Mouse (Mus musculus): ENCODE measurements around the gene Sinhcaf. TPM values are rescaled to one million over a fixed set of nuclear protein-coding genes. Genes with fewer than 3 reads are reported as not detected.
"Not testable (repeated sequence)": the region's sequence is repeated elsewhere in the genome, so short reads cannot be mapped to it uniquely, and the experiment has no call there.

Gene Sinhcaf
- polyA plus RNA-seq, 1 experiment from 2014 or later = 31.2 TPM

DNA sequence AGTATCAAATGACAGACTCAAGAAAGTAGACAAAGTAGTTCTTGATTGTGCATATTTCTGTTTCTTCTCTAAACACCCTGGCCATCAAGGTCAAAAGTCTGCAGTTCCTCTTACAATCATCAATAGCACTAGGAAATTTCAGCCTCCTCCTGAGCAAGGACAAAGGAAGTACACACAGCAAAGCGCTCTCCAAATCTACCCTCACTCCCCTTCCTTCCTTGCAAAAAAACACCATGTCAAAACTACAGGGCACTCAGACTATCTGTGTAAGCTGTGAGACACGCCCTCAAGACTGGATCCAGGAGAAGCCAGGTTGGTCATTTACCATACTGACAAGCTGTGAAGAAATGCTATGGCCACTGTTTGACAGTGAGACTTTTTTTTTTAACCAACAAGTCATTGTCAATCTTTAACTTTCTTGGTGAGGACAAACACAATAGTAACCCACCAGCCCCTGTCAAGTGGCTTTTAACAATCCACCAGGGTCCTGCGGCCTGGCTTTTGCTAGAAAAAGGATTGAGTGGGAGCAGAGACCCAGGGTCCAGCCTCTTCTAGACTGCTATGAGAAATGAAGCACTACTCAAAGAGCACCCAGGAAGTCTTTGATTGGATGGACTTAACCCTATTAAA, 11.2 kb downstream of the Sinhcaf start:
- Histone ChIP-seq H3K27me3 (replicated peaks; ENCODE audit: control insufficient read depth, insufficient read depth, low read length) (no peaks in the 10 kb centered on the region), H3K4me2 (ENCODE audit: low read length) (no peak overlapping the region), H3K4me3 (ENCODE audit: low read length) (no peak overlapping the region), H3K27ac (ENCODE audit: low read depth, low read length) (no peak overlapping the region), H3K9me3 (ENCODE audit: control insufficient read depth, low read length) (no peaks in the 10 kb centered on the region), H3K9ac (ENCODE audit: low read depth, low read length) (no peak overlapping the region), H3K4me1 (ENCODE audit: control insufficient read depth, insufficient read depth, low read depth, low read length) (no peaks in the 10 kb centered on the region), H3K36me3 (ENCODE audit: control insufficient read depth, insufficient read depth, low read length) (0 out of 2 replicates have a peak, but pooled peaks cover 2% of the 10 kb centered on the region)
- ATAC-seq = no peak
- 54% methylated on average over 3 of the region's 3 CpGs for WGBS

DNA sequence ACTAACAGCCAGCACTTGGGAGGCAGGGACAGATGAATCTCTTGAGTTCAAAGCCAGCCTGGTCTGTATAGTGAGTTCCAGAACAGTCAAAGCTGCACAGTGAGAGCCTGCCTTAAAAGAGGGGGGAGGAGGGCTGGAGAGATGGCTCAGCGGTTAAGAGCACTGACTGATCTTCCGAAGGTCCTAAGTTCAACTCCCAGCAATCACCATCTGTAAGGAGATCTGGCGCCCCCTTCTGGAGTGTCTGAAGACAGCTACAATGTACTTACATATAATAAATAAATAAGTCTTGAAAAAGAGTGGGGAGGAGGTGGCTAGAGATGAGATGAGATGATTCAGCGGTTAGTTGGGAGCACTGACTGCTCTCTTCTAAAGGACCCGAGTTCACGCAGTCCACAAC, 15.0 kb downstream of the Sinhcaf start:
- H3K4me1 ChIP-seq (ENCODE audit: control insufficient read depth, insufficient read depth, low read depth, low read length) = no peaks in the 10 kb centered on the region
- H3K27me3 ChIP-seq (replicated peaks; ENCODE audit: control insufficient read depth, insufficient read depth, low read length) = no peaks in the 10 kb centered on the region
- no peak overlapping the region for H3K27ac ChIP-seq (ENCODE audit: low read depth, low read length)
- no peaks in the 10 kb centered on the region for H3K9me3 ChIP-seq (ENCODE audit: control insufficient read depth, low read length)
- 90% methylated on average over 6 of the region's 6 CpGs for WGBS
- no peak overlapping the region for H3K4me3 ChIP-seq (ENCODE audit: low read length)
- no peak for ATAC-seq
- H3K4me2 ChIP-seq (ENCODE audit: low read length) = no peak overlapping the region
- H3K36me3 ChIP-seq (ENCODE audit: control insufficient read depth, insufficient read depth, low read length) = peaks cover 4% of the 10 kb centered on the region; the same call in 1 of the 2 replicates
- no peak overlapping the region for H3K9ac ChIP-seq (ENCODE audit: low read depth, low read length)

DNA sequence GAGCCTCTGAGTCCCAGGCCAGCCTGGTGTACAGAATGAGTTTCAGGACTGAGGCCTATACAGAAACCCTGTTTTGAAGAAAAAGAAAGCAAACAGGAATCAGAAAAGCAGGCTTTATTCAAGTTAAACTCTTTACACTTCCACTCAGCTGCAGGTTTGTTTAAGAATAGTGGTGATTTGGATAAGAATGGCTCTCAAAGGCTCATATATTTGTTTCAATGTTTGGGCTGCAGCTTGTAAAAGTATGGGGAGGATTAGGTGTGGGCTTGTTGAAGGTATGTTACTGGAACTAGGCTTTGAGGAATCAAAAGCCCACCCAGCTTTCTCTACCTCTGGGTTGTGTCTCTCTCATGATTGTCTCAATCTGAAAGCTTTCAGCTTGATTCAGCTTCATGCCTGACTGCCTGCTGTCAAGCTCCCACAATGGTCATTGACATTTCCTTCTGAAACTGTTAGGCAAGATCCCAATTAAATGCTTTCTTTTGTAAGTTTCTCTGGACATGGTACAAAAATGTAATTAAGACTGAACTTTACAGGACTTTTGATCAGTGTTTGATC, 27.3 kb downstream of the Sinhcaf start:
- no peak for ATAC-seq

GRCm38 (mm10) chr6:148917672-148918071, 28.6 kb downstream of the Sinhcaf start:
- no peaks in the 10 kb centered on the region for H3K4me1 ChIP-seq (ENCODE audit: control insufficient read depth, insufficient read depth, low read depth, low read length)
- H3K27ac ChIP-seq (ENCODE audit: low read depth, low read length) = no peak overlapping the region
- no peak overlapping the region for H3K9ac ChIP-seq (ENCODE audit: low read depth, low read length)
- no peak overlapping the region for H3K4me2 ChIP-seq (ENCODE audit: low read length)
- no peaks in the 10 kb centered on the region for H3K9me3 ChIP-seq (ENCODE audit: control insufficient read depth, low read length)
- WGBS = 75% methylated on average over 1 of the region's 1 CpGs
- no peaks in the 10 kb centered on the region for H3K27me3 ChIP-seq (replicated peaks; ENCODE audit: control insufficient read depth, insufficient read depth, low read length)
- ATAC-seq = no peak
- H3K36me3 ChIP-seq (ENCODE audit: control insufficient read depth, insufficient read depth, low read length) = no peaks in the 10 kb centered on the region
- H3K4me3 ChIP-seq (ENCODE audit: low read length) = no peak overlapping the region

More for the DNA sequence above, 27.3 kb downstream of the Sinhcaf start:
- no peaks in the 10 kb centered on the region for H3K36me3 ChIP-seq (ENCODE audit: control insufficient read depth, insufficient read depth, low read length)
- no peak overlapping the region for H3K9ac ChIP-seq (ENCODE audit: low read depth, low read length)
- H3K4me1 ChIP-seq (ENCODE audit: control insufficient read depth, insufficient read depth, low read depth, low read length) = no peaks in the 10 kb centered on the region
- H3K9me3 ChIP-seq (ENCODE audit: control insufficient read depth, low read length) = no peaks in the 10 kb centered on the region
- H3K4me2 ChIP-seq (ENCODE audit: low read length) = no peak overlapping the region
- H3K27ac ChIP-seq (ENCODE audit: low read depth, low read length) = no peak overlapping the region
- H3K27me3 ChIP-seq (replicated peaks; ENCODE audit: control insufficient read depth, insufficient read depth, low read length) = no peaks in the 10 kb centered on the region
- H3K4me3 ChIP-seq (ENCODE audit: low read length) = no peak overlapping the region

GRCm38 (mm10) chr6:148916817-148917216, 29.4 kb downstream of the Sinhcaf start:
- Histone ChIP-seq H3K4me2 (ENCODE audit: low read length) (no peak overlapping the region), H3K9me3 (ENCODE audit: control insufficient read depth, low read length) (no peaks in the 10 kb centered on the region), H3K4me3 (ENCODE audit: low read length) (no peak overlapping the region), H3K36me3 (ENCODE audit: control insufficient read depth, insufficient read depth, low read length) (no peaks in the 10 kb centered on the region), H3K4me1 (ENCODE audit: control insufficient read depth, insufficient read depth, low read depth, low read length) (no peaks in the 10 kb centered on the region), H3K9ac (ENCODE audit: low read depth, low read length) (no peak overlapping the region), H3K27me3 (replicated peaks; ENCODE audit: control insufficient read depth, insufficient read depth, low read length) (no peaks in the 10 kb centered on the region), H3K27ac (ENCODE audit: low read depth, low read length) (no peak overlapping the region)
- WGBS = 41% methylated on average over 3 of the region's 3 CpGs
- ATAC-seq = no peak

DNA sequence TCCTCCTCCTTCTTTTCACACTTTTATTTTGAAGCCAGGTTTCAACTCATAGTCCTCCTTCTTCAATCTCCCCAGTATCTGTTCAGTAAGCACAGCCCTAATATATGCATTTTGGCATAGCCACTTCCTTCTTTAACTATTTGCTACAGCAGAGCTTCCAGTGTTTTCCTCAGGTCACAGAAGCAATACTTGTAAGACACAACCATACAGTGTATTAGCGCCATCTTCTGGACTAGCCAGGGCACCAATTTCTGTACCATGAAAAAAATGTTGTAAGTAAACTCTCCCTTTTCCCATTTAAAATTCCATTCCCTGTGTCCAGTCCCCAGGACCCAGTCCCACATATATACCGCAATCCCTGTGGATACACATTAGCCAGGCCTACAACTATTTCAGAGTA, 32.3 kb downstream of the Sinhcaf start:
- 11% methylated on average over 2 of the region's 2 CpGs for WGBS
- Histone ChIP-seq H3K36me3 (ENCODE audit: control insufficient read depth, insufficient read depth, low read length) (no peaks in the 10 kb centered on the region), H3K4me2 (ENCODE audit: low read length) (no peak overlapping the region), H3K4me3 (ENCODE audit: low read length) (no peak overlapping the region), H3K9ac (ENCODE audit: low read depth, low read length) (no peak overlapping the region), H3K27ac (ENCODE audit: low read depth, low read length) (no peak overlapping the region), H3K4me1 (ENCODE audit: control insufficient read depth, insufficient read depth, low read depth, low read length) (no peaks in the 10 kb centered on the region), H3K27me3 (replicated peaks; ENCODE audit: control insufficient read depth, insufficient read depth, low read length) (no peaks in the 10 kb centered on the region), H3K9me3 (ENCODE audit: control insufficient read depth, low read length) (no peaks in the 10 kb centered on the region)
- ATAC-seq = peak; percentile 68

GRCm38 (mm10) chr6:148911906-148912305, 34.4 kb downstream of the Sinhcaf start:
- not testable (repeated sequence) for H3K9ac ChIP-seq (ENCODE audit: low read depth, low read length); ATAC-seq; H3K4me3 ChIP-seq (ENCODE audit: low read length); H3K4me1 ChIP-seq (ENCODE audit: control insufficient read depth, insufficient read depth, low read depth, low read length); H3K36me3 ChIP-seq (ENCODE audit: control insufficient read depth, insufficient read depth, low read length); H3K9me3 ChIP-seq (ENCODE audit: control insufficient read depth, low read length); H3K27ac ChIP-seq (ENCODE audit: low read depth, low read length); H3K27me3 ChIP-seq (replicated peaks; ENCODE audit: control insufficient read depth, insufficient read depth, low read length); H3K4me2 ChIP-seq (ENCODE audit: low read length)
- WGBS = 65% methylated on average over 8 of the region's 8 CpGs

DNA sequence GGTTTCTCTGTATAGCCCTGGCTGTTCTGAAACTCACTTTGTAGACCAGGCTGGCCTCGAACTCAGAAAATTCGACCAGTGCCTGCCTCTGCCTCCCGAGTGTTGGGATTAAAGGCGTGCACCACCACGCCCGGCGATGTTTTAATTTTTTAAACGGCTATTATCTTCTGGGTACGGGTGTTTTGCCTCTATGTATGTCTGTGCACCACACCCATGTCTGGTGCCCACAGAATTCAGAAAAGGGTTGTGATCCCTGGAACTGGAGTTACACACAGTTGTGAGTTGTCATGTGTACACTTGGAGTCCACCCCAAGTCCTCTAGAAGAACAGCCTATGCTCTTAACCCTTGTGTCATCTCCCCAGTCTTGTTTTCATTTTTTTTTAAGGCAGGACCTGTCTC, 39.3 kb downstream of the Sinhcaf start:
- H3K4me3 ChIP-seq (ENCODE audit: low read length) = no peak overlapping the region
- no peak overlapping the region for H3K27ac ChIP-seq (ENCODE audit: low read depth, low read length)
- ATAC-seq = no peak
- H3K4me1 ChIP-seq (ENCODE audit: control insufficient read depth, insufficient read depth, low read depth, low read length) = no peaks in the 10 kb centered on the region
- no peaks in the 10 kb centered on the region for H3K9me3 ChIP-seq (ENCODE audit: control insufficient read depth, low read length)
- no peaks in the 10 kb centered on the region for H3K27me3 ChIP-seq (replicated peaks; ENCODE audit: control insufficient read depth, insufficient read depth, low read length)
- 94% methylated on average over 9 of the region's 9 CpGs for WGBS
- H3K36me3 ChIP-seq (ENCODE audit: control insufficient read depth, insufficient read depth, low read length) = no peaks in the 10 kb centered on the region
- no peak overlapping the region for H3K9ac ChIP-seq (ENCODE audit: low read depth, low read length)
- no peak overlapping the region for H3K4me2 ChIP-seq (ENCODE audit: low read length)

DNA sequence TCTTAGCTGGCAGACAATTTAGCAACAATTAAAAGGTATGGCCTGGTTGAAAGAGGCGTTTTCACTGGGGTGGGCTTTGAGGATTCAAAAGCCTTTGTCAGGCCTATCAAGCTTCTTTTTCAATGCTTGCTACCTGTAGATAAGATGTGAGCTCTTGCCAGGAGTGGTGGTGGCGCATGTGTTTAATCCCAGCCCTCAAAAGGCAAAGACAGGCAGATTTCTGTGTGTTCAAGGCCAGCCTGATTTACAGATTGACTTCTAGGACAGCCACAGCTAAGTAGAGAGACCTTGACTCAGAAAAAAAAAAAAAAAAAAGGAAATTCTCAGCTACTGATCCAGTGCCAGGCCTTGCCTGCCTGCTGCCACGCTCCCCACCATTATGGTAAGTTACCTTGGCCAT, 43.5 kb downstream of the Sinhcaf start:
- 73% methylated on average over 3 of the region's 3 CpGs for WGBS
- Histone ChIP-seq H3K27ac (ENCODE audit: low read depth, low read length) (no peak overlapping the region), H3K4me1 (ENCODE audit: control insufficient read depth, insufficient read depth, low read depth, low read length) (no peaks in the 10 kb centered on the region), H3K27me3 (replicated peaks; ENCODE audit: control insufficient read depth, insufficient read depth, low read length) (no peaks in the 10 kb centered on the region), H3K4me3 (ENCODE audit: low read length) (no peak overlapping the region), H3K9ac (ENCODE audit: low read depth, low read length) (no peak overlapping the region), H3K9me3 (ENCODE audit: control insufficient read depth, low read length) (no peaks in the 10 kb centered on the region), H3K36me3 (ENCODE audit: control insufficient read depth, insufficient read depth, low read length) (no peaks in the 10 kb centered on the region), H3K4me2 (ENCODE audit: low read length) (no peak overlapping the region)
- no peak for ATAC-seq
